Mouse (Mus musculus): ENCODE results near the gene Agpat1. TPM values are rescaled to one million over a fixed set of nuclear protein-coding genes. Genes with fewer than 3 reads are reported as not detected.

The Agpat1 gene
- polyA plus RNA-seq, 1 experiment from 2014 or later = 27.6 TPM

DNA sequence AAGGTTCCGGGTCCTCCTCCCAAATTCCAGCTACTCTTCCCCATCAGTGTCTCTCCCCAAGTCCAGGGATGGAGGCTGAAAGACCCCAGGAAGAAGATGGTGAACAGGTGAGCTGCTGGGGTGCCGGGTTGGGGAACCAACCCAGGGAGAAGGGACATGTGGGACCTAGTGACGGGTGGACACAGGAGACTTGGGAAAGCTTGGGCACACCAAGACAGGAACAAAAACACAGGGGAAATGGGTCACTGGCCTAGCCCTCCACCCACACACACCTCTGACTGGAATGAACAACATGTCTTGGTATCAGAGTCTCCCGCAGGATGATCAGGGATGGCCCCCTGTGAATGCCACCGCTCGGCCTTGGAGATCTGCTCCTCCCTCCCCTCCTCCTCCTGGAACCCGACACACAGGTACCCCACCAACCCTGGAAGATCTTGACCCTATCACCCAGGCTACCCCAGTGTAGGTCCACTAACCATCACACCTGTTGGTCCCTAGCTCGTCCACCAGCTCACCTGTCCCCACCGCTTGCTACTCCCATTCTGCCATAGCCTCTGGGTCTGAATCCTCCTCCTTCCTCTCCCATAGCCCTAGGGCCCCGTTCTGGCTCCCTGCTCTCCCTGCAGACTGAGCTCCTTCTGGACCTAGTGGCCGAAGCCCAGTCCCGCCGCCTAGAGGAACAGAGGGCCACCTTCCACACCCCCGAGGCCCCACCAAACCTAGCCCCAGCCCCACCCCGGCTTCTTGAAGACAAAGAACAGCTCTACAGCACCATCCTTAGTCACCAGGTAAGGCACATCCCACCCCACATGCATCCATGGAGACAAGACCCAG, 13.7 kb upstream of the Agpat1 start:
- 70% methylated on average over 14 of the region's 15 CpGs for WGBS
- 0 out of 2 replicates have a peak overlapping the region, but pooled peaks have one; percentile 95 for H3K9ac ChIP-seq (ENCODE audit: low read length)
- TF ChIP-seq CTCF (IDR thresholded peaks at IDR 0.05; ENCODE audit: low read depth) = no peak
- no peak for TF ChIP-seq EP300 (optimal IDR thresholded peaks at IDR 0.05)
- peak overlapping the region; percentile 97 for H3K27ac ChIP-seq (replicated peaks)
- ATAC-seq (ENCODE audit: low FRiP score, low TSS enrichment) (no peak), DNase-seq (ENCODE audit: low spot score) (no peak)
- peak overlapping the region; percentile 89 for H3K4me2 ChIP-seq (replicated peaks; ENCODE audit: low read depth)
- no peaks in the 10 kb centered on the region for H3K9me3 ChIP-seq (ENCODE audit: control insufficient read depth, low read length)
- H3K27me3 ChIP-seq (ENCODE audit: control insufficient read depth, insufficient read depth, low read length) = no peaks in the 10 kb centered on the region
- H3K36me3 ChIP-seq (ENCODE audit: control insufficient read depth, insufficient read depth, low read length) = peaks cover 5% of the 10 kb centered on the region
- H3K4me3 ChIP-seq (ENCODE audit: low read depth, low read length) = no peak overlapping the region
- peaks cover 9% of the 10 kb centered on the region for H3K4me1 ChIP-seq (replicated peaks; ENCODE audit: control insufficient read depth, insufficient read depth)

DNA sequence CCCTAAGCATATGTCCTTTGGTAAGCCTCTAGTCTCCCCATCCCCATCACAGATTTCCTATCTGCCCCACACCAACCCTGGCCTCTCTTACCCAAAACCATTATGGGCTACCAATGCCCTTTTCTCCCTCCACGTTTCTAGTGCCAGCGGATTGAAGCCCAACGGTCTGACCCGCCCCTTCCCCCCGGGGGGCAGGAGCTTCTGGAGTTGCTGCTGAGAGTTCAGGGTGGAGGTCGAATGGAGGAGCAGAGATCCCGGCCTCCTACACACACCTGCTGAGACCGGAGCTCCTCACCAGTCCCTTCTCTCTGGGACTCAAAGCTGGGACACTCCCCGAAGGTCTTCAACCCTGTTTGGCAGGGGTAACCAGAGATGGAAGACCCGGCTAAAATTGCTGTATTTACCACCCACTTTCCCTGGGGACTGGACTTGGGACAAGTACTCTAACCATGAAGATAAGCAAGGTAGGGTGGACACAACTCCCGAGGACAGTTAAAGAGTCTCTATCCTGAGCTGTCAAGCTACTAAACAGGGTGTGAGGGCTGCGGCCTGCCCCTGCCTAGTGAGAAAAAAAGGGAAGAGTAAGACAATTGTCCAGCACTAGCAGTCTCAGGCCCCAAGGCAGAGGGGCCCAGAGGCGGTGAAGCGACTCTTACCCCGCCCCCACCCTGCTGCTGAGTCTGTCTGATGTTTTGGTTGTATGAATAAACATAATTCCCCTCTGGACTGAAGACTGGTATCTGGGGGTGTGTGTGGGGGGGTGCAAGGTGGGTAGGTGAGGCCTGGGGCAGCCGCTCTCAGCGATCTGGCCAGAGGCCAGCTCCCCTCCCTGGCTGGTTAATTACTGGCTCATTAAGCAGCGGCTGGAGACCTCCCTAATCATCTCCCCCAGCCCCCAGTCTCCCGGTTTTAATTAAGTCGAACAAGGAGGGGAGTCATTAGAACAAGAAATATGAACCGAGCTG, 12.8 kb upstream of the Agpat1 start, which contains the start of gene Pbx2:
Gene Pbx2, plus strand, starts transcription at position 238 of the 965 bp plus-strand sequence.
- ATAC-seq (ENCODE audit: low FRiP score, low TSS enrichment) (no peak), DNase-seq (ENCODE audit: low spot score) (peak; percentile 41)
- Histone ChIP-seq H3K4me2 (replicated peaks; ENCODE audit: low read depth) (peak within 1 kb of the TSS; percentile 89), H3K4me1 (replicated peaks; ENCODE audit: control insufficient read depth, insufficient read depth) (peaks cover 9% of the 10 kb centered on the region), H3K4me3 (ENCODE audit: low read depth, low read length) (peak within 1 kb of the TSS; percentile 85), H3K9ac (ENCODE audit: low read length) (peak within 1 kb of the TSS; percentile 95), H3K36me3 (ENCODE audit: control insufficient read depth, insufficient read depth, low read length) (peaks cover 8% of the 10 kb centered on the region), H3K27me3 (ENCODE audit: control insufficient read depth, insufficient read depth, low read length) (no peaks in the 10 kb centered on the region), H3K27ac (replicated peaks) (peak within 1 kb of the TSS; percentile 97), H3K9me3 (ENCODE audit: control insufficient read depth, low read length) (no peaks in the 10 kb centered on the region)
- WGBS = 8% methylated on average over 21 of the region's 21 CpGs
- TF ChIP-seq CTCF (IDR thresholded peaks at IDR 0.05; ENCODE audit: low read depth) = no peak
- TF ChIP-seq EP300 (optimal IDR thresholded peaks at IDR 0.05) = no peak

DNA sequence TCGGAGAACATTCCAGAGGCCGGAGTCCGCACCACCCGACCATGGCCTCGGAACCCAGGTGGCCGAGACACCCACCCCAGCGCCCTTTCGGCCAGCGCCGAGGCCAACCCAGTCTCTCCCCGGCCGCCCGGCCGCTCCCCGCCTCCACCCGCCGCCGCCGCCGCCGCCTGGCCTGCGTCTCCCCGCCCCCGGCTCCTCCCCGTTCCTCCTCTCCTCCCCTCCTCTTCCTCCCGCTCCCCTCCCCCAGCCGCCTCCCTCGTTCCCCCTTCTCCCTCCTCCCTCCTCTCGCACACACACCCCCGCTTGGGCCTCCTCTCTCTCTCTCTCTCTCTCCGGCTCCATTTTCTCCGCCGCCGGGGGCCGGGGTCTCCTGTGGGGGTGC, 12.1 kb upstream of the Agpat1 start:
- H3K4me2 ChIP-seq (replicated peaks; ENCODE audit: low read depth) = peak overlapping the region; percentile 89
- no peaks in the 10 kb centered on the region for H3K9me3 ChIP-seq (ENCODE audit: control insufficient read depth, low read length)
- H3K4me3 ChIP-seq (ENCODE audit: low read depth, low read length) = peak overlapping the region; percentile 85
- H3K27me3 ChIP-seq (ENCODE audit: control insufficient read depth, insufficient read depth, low read length) = no peaks in the 10 kb centered on the region
- TF ChIP-seq EP300 (optimal IDR thresholded peaks at IDR 0.05) (no peak), CTCF (IDR thresholded peaks at IDR 0.05; ENCODE audit: low read depth) (no peak)
- DNase-seq (ENCODE audit: low spot score) (peak; percentile 97), ATAC-seq (ENCODE audit: low FRiP score, low TSS enrichment) (peak; percentile 65)
- 2% methylated on average over 15 of the region's 35 CpGs for WGBS
- H3K36me3 ChIP-seq (ENCODE audit: control insufficient read depth, insufficient read depth, low read length) = peaks cover 8% of the 10 kb centered on the region
- peak overlapping the region; percentile 97 for H3K27ac ChIP-seq (replicated peaks)
- H3K9ac ChIP-seq (ENCODE audit: low read length) = peak overlapping the region; percentile 95
- peaks cover 9% of the 10 kb centered on the region for H3K4me1 ChIP-seq (replicated peaks; ENCODE audit: control insufficient read depth, insufficient read depth)

DNA sequence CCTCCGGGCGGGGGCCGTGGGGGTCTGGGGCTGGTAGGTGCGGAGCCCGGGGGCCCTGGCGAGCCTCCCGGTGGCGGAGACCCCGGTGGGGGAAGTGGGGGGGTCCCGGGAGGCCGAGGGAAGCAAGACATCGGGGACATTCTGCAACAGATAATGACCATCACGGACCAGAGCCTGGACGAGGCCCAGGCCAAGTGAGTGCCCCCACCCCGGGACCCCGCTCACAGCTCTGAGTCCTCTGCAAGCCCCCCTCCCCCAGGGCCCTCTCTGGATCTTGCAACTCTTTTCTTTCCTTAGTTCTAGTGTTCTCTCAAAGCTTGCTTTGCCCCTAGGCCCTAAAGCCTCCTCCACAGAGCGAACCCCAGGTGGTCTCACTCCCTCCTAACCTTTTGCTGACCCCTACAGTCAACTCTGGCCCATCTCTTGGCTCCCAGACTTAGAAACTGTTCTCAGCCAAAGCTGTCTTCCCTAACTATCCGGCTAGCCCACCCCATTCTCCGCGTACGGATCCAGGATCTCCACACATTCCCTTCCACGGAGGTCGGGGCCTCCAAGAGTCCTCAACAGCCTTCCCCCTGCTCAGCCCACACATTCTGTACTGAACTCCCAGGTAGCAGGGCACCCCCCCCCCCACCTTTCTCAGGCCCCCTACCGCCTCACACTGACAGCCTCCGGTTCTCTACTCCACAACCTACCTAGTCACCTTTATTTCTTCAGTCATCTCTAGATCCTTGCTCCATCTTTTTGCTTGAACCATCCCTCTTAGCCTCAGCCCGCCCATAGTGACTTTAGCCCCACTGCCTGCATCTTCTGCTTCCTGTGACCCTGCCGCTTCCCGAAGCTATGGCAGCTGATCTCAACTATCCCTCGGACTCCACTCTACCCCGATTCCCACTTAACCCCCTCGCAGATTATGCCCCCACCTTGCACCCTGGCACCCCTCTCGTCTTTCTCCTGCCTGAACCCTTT, 11.2 kb upstream of the Agpat1 start:
- H3K4me3 ChIP-seq (ENCODE audit: low read depth, low read length) = peak overlapping the region; percentile 85
- DNase-seq (ENCODE audit: low spot score) (peak; percentile 53), ATAC-seq (ENCODE audit: low FRiP score, low TSS enrichment) (no peak; the same call in 1 of the 2 replicates)
- peaks cover 9% of the 10 kb centered on the region for H3K4me1 ChIP-seq (replicated peaks; ENCODE audit: control insufficient read depth, insufficient read depth)
- TF ChIP-seq EP300 (optimal IDR thresholded peaks at IDR 0.05) = no peak
- no peak for TF ChIP-seq CTCF (IDR thresholded peaks at IDR 0.05; ENCODE audit: low read depth)
- H3K27ac ChIP-seq (replicated peaks) = peak overlapping the region; percentile 97
- H3K9me3 ChIP-seq (ENCODE audit: control insufficient read depth, low read length) = no peaks in the 10 kb centered on the region
- H3K4me2 ChIP-seq (replicated peaks; ENCODE audit: low read depth) = peak overlapping the region; percentile 89
- under 1% methylated on average over 31 of the region's 32 CpGs for WGBS
- H3K36me3 ChIP-seq (ENCODE audit: control insufficient read depth, insufficient read depth, low read length) = peaks cover 8% of the 10 kb centered on the region
- H3K9ac ChIP-seq (ENCODE audit: low read length) = peak overlapping the region; percentile 95
- H3K27me3 ChIP-seq (ENCODE audit: control insufficient read depth, insufficient read depth, low read length) = no peaks in the 10 kb centered on the region

All from stomach, postnatal 0 days (tissue).